Mouse (Mus musculus) kidney, embryonic 14.5 days (tissue): ENCODE measurements at regions not wholly inside any gene's neighbourhood (a gene's known extent, or its start where the extent isn't known, plus 50 kb on each side); places are given as distances from the start of the nearest gene placed in this dataset.
A peak's percentile ranks its signal among the peaks of the same experiment; 100 is the strongest.

Source experiments
- ATAC-seq: fragments of 200-750 bp; cut with Nextera tagmentation; 2 replicates; pipeline ENCODE4 v1.8.0; 2017; ENCODE audit warnings: moderate number of reproducible peaks, mild to moderate bottlenecking, moderate TSS enrichment, moderate library complexity; ENCODE audit not compliant: low FRiP score, low TSS enrichment
- H3K27ac ChIP-seq: fragments of 300-500 bp; sonication (generic); 2 replicates; pipeline ENCODE4 v1.5.1; 2014; ENCODE audit warnings: low read depth, mild to moderate bottlenecking, low read length, moderate library complexity, mixed read lengths
- H3K27me3 ChIP-seq: fragments of 300-500 bp; sonication (generic); 2 replicates; pipeline ENCODE4 v1.6.1; 2014; ENCODE audit warnings: mild to moderate bottlenecking, low read length; ENCODE audit not compliant: control insufficient read depth, insufficient read depth
- H3K36me3 ChIP-seq: fragments of 300-500 bp; sonication (generic); 2 replicates; pipeline ENCODE4 v1.6.1; 2014; ENCODE audit warnings: low read length, mixed read lengths; ENCODE audit not compliant: control insufficient read depth, insufficient read depth
- H3K4me1 ChIP-seq: fragments of 300-500 bp; sonication (generic); 2 replicates; pipeline ENCODE4 v1.6.1; 2014; ENCODE audit warnings: low read length, mixed read lengths; ENCODE audit not compliant: control insufficient read depth, insufficient read depth
- H3K4me2 ChIP-seq: fragments of 300-500 bp; sonication (generic); replicated peaks from 2 replicates; pipeline ENCODE4 v1.6.1; 2014; ENCODE audit warnings: low read depth, mild to moderate bottlenecking, low read length
- H3K4me3 ChIP-seq: fragments of 300-500 bp; sonication (generic); 2 replicates; pipeline ENCODE4 v1.5.1; 2014; ENCODE audit warnings: mild to moderate bottlenecking, low read length
- H3K9ac ChIP-seq: fragments of 300-500 bp; sonication (generic); 2 replicates; pipeline ENCODE4 v1.6.1; 2014; ENCODE audit warnings: low read depth, mild to moderate bottlenecking, low read length, moderate library complexity
- H3K9me3 ChIP-seq: fragments of 300-500 bp; sonication (generic); 2 replicates; pipeline ENCODE4 v1.6.1; 2016; ENCODE audit warnings: low read length; ENCODE audit not compliant: control insufficient read depth
- WGBS: fragments of 180-500 bp; shearing (Covaris S2); extraction: QIAGEN DNeasy Blood & Tissue Kit; methylation state at CpG from one replicate; pipeline ENCODE4 v1.1.7; 2014; 5-methylcytosine and 5-hydroxymethylcytosine counted together

GRCm38 (mm10) chr4:95500265-95500664 lies 57.0 kb upstream of the Fggy start:
- no peak overlapping the region for H3K4me3 ChIP-seq
- ATAC-seq, result no peak
- no peaks in the 10 kb centered on the region for H3K9me3 ChIP-seq
- no peaks in the 10 kb centered on the region for H3K27me3 ChIP-seq
- H3K4me1 ChIP-seq, result no peaks in the 10 kb centered on the region
- no peak overlapping the region for H3K4me2 ChIP-seq
- no peak overlapping the region for H3K27ac ChIP-seq
- 91% methylated on average over 3 of the region's 3 CpGs for WGBS
- H3K36me3 ChIP-seq, result no peaks in the 10 kb centered on the region
- no peak overlapping the region for H3K9ac ChIP-seq

GRCm38 (mm10) chr4:95501164-95501563 lies 56.1 kb upstream of the Fggy start:
- 57% methylated on average over 2 of the region's 2 CpGs for WGBS
- Histone ChIP-seq H3K9me3 (no peaks in the 10 kb centered on the region), H3K4me2 (no peak overlapping the region), H3K4me3 (no peak overlapping the region), H3K27ac (no peak overlapping the region), H3K4me1 (no peaks in the 10 kb centered on the region), H3K9ac (no peak overlapping the region), H3K27me3 (no peaks in the 10 kb centered on the region), H3K36me3 (no peaks in the 10 kb centered on the region)
- ATAC-seq, result no peak

DNA sequence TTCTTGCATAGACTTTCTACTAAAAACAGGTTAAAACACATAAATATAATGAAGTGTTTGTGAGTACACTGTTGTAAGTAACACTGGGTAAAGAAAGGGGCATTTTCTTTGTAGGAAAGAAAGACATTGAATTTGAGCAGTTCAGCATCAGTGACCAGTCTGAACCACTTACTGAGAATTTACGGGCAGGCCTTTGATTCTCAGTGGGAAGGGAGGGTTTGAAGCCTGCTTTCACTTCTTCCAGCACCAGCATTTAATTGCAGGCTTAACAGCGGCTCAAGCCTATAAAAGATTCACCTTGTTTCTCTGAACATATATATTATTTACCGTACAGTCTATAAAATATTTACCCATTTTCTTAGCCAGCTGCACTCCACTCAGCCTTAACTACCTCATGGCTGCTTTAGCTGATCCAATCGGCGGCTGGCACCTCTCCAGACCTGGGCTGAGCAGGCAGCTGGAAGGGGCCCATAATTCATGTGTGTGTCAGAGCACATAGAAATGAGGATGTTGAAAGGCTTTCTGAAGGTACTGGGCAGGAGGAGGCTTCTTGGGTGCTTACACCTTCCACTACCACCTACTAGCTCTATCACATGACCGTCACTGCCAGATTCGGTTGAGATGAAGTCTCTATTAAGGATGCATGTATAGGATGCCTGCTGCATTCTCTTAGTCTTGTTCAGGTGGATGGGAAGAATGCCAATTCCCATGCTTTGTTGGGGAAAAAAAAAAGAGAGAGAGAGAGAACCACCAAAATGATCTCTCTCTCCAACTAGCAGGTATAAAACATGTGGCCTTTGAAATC lies 50.0 kb upstream of the Fggy start:
- no peaks in the 10 kb centered on the region for H3K27me3 ChIP-seq
- no peak overlapping the region for H3K4me2 ChIP-seq
- peaks cover 3% of the 10 kb centered on the region; the same call in 1 of the 2 replicates for H3K4me1 ChIP-seq
- no peak overlapping the region for H3K9ac ChIP-seq
- no peak overlapping the region for H3K27ac ChIP-seq
- no peaks in the 10 kb centered on the region for H3K36me3 ChIP-seq
- 39% methylated on average over 7 of the region's 7 CpGs for WGBS
- no peak overlapping the region for H3K4me3 ChIP-seq
- peak; percentile 90 for ATAC-seq
- no peaks in the 10 kb centered on the region for H3K9me3 ChIP-seq
